Mouse (Mus musculus): ENCODE measurements at regions not wholly inside any gene's neighbourhood (a gene's known extent, or its start where the extent isn't known, plus 50 kb on each side); places are given as distances from the start of the nearest gene placed in this dataset.

DNA sequence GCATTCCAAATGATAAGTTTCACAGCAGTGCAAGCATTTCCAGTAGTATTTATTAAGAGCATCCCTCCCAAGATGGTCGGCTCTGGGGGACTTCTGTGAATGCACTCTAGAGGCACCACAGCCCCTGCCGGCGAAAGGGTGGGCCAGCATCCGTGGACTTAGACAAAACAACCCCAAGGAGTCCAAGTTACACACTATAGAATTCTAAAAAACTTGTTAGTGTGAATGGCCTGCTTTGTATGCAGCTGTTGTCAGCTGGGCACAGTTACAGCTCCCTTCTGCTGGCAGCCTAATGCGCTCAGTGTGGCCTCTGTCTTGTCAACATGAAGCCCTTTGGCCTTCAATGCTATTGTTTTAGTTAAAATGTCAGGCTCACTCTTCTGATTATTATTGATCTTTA is 181.5 kb downstream of the Tle3 start:
- ATAC-seq (ENCODE audit: insufficient read depth) (no peak), DNase-seq (ENCODE audit: low read depth in 3 of 3, low spot score in 3 of 3) (no peak)
- H3K27ac ChIP-seq = no peak overlapping the region
- TF ChIP-seq EP300 (IDR thresholded peaks at IDR 0.05; ENCODE audit: low read depth) (no peak), CTCF (IDR thresholded peaks at IDR 0.05; ENCODE audit: low read depth) (no peak)
- no peak overlapping the region for H3K4me2 ChIP-seq (ENCODE audit: low read depth)
- no peaks in the 10 kb centered on the region for H3K9me3 ChIP-seq (ENCODE audit: control insufficient read depth, low read length)
- H3K36me3 ChIP-seq (replicated peaks; ENCODE audit: control insufficient read depth, insufficient read depth, low read depth) = no peaks in the 10 kb centered on the region
- H3K4me1 ChIP-seq (replicated peaks; ENCODE audit: control insufficient read depth in 2 of 2, insufficient read depth in 2 of 2, low read length in 1 of 2) = no peaks in the 10 kb centered on the region
- no peaks in the 10 kb centered on the region for H3K27me3 ChIP-seq (ENCODE audit: control insufficient read depth, insufficient read depth, low read length)
- no peak overlapping the region for H3K9ac ChIP-seq (replicated peaks)
- WGBS (ENCODE audit: insufficient replicate concordance) = 80% methylated on average over 5 of the region's 5 CpGs
- H3K4me3 ChIP-seq (ENCODE audit: insufficient read depth in 1 of 2, low read depth in 2 of 2, low read length in 2 of 2) = no peak overlapping the region

DNA sequence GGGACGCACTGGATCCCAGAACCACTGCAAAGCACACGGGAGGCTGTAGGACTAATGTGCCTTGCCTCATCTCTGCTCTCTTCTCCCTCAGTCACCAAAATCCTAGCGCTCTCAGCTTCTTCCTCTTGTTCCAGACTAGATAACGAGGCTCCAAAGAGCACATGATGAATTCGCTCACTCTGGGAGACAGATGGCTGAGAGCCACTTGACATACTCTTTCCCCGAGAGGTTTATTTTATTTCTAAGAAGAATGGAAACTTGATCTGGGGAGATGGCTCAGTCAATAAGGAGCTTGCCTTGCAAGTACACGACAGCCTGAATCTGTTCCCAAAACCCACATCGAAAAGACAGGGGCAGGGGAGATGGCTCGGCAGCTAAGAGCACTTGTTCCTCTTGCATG is 179.2 kb downstream of the Tle3 start:
- DNase-seq (ENCODE audit: low read depth in 3 of 3, low spot score in 3 of 3) (no peak), ATAC-seq (ENCODE audit: insufficient read depth) (no peak)
- Histone ChIP-seq H3K27me3 (ENCODE audit: control insufficient read depth, insufficient read depth, low read length) (no peaks in the 10 kb centered on the region), H3K9ac (replicated peaks) (no peak overlapping the region), H3K9me3 (ENCODE audit: control insufficient read depth, low read length) (no peaks in the 10 kb centered on the region), H3K4me1 (replicated peaks; ENCODE audit: control insufficient read depth in 2 of 2, insufficient read depth in 2 of 2, low read length in 1 of 2) (no peaks in the 10 kb centered on the region), H3K27ac (no peak overlapping the region), H3K4me3 (ENCODE audit: insufficient read depth in 1 of 2, low read depth in 2 of 2, low read length in 2 of 2) (no peak overlapping the region), H3K4me2 (ENCODE audit: low read depth) (no peak overlapping the region), H3K36me3 (replicated peaks; ENCODE audit: control insufficient read depth, insufficient read depth, low read depth) (no peaks in the 10 kb centered on the region)
- TF ChIP-seq EP300 (IDR thresholded peaks at IDR 0.05; ENCODE audit: low read depth) (no peak), CTCF (IDR thresholded peaks at IDR 0.05; ENCODE audit: low read depth) (no peak)
- WGBS (ENCODE audit: insufficient replicate concordance) = 57% methylated on average over 9 of the region's 9 CpGs

DNA sequence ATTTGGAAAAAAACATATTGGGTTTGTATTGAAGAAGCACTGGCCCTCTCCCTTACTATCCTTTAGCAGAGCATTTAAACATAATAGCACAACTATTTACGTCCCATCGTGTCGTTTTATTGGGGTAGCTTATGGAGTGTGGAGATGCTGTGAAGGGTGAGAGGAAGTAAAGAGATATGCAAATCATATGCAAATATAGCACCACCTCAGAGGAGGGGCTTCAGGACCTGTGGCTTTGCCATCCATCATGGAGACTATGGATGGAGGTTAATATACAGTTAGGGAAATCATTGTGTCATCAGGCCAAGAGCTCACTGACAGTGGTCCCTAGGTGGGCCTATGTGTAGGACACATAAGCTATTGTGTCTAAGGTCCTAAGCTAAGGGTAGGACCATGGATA is 178.2 kb downstream of the Tle3 start:
- 60% methylated on average over 3 of the region's 3 CpGs for WGBS (ENCODE audit: insufficient replicate concordance)
- ATAC-seq (ENCODE audit: insufficient read depth) = no peak
- no peaks in the 10 kb centered on the region for H3K4me1 ChIP-seq (replicated peaks; ENCODE audit: control insufficient read depth in 2 of 2, insufficient read depth in 2 of 2, low read length in 1 of 2)

DNA sequence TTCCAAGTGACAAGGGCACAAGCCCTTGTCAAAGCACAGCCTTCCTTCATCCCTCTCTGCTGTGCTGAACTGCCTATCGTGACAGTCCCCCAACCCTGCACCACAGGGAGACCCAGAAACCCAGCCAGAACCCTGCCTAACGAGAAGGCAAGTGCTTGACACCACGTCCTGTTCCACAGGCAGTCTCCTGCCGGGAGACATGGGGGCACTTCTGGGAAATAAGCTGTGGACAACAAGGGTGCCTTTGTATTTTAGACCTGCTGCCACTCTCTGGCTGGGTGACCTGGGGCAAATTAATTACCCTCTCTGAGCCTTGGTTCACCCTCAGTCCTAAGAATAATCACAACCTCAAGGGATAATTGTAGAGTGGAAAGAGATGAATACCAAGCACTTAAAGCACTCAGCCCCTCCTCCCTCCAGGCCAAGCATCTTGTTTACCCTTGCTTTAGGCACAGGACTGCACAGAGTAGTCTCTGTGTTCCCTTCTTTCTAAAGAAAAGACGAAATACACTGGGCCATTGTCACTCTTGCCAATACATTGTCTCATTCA is 177.6 kb downstream of the Tle3 start:
- Histone ChIP-seq H3K36me3 (replicated peaks; ENCODE audit: control insufficient read depth, insufficient read depth, low read depth) (no peaks in the 10 kb centered on the region), H3K4me1 (replicated peaks; ENCODE audit: control insufficient read depth in 2 of 2, insufficient read depth in 2 of 2, low read length in 1 of 2) (no peaks in the 10 kb centered on the region), H3K4me3 (ENCODE audit: insufficient read depth in 1 of 2, low read depth in 2 of 2, low read length in 2 of 2) (no peak overlapping the region), H3K27me3 (ENCODE audit: control insufficient read depth, insufficient read depth, low read length) (no peaks in the 10 kb centered on the region), H3K9me3 (ENCODE audit: control insufficient read depth, low read length) (no peaks in the 10 kb centered on the region), H3K4me2 (ENCODE audit: low read depth) (no peak overlapping the region), H3K27ac (no peak overlapping the region), H3K9ac (replicated peaks) (no peak overlapping the region)
- DNase-seq (ENCODE audit: low read depth in 3 of 3, low spot score in 3 of 3) (no peak), ATAC-seq (ENCODE audit: insufficient read depth) (no peak)
- TF ChIP-seq CTCF (IDR thresholded peaks at IDR 0.05; ENCODE audit: low read depth) = no peak
- WGBS (ENCODE audit: insufficient replicate concordance) = 36% methylated on average over 5 of the region's 5 CpGs

More for the DNA sequence above, 178.2 kb downstream of the Tle3 start:
- no peak for DNase-seq (ENCODE audit: low read depth in 3 of 3, low spot score in 3 of 3)
- Histone ChIP-seq H3K27ac (no peak overlapping the region), H3K27me3 (ENCODE audit: control insufficient read depth, insufficient read depth, low read length) (no peaks in the 10 kb centered on the region), H3K9me3 (ENCODE audit: control insufficient read depth, low read length) (no peaks in the 10 kb centered on the region), H3K36me3 (replicated peaks; ENCODE audit: control insufficient read depth, insufficient read depth, low read depth) (no peaks in the 10 kb centered on the region), H3K4me3 (ENCODE audit: insufficient read depth in 1 of 2, low read depth in 2 of 2, low read length in 2 of 2) (no peak overlapping the region), H3K4me2 (ENCODE audit: low read depth) (no peak overlapping the region), H3K9ac (replicated peaks) (no peak overlapping the region)
- TF ChIP-seq CTCF (IDR thresholded peaks at IDR 0.05; ENCODE audit: low read depth) (no peak), EP300 (IDR thresholded peaks at IDR 0.05; ENCODE audit: low read depth) (no peak)

DNA sequence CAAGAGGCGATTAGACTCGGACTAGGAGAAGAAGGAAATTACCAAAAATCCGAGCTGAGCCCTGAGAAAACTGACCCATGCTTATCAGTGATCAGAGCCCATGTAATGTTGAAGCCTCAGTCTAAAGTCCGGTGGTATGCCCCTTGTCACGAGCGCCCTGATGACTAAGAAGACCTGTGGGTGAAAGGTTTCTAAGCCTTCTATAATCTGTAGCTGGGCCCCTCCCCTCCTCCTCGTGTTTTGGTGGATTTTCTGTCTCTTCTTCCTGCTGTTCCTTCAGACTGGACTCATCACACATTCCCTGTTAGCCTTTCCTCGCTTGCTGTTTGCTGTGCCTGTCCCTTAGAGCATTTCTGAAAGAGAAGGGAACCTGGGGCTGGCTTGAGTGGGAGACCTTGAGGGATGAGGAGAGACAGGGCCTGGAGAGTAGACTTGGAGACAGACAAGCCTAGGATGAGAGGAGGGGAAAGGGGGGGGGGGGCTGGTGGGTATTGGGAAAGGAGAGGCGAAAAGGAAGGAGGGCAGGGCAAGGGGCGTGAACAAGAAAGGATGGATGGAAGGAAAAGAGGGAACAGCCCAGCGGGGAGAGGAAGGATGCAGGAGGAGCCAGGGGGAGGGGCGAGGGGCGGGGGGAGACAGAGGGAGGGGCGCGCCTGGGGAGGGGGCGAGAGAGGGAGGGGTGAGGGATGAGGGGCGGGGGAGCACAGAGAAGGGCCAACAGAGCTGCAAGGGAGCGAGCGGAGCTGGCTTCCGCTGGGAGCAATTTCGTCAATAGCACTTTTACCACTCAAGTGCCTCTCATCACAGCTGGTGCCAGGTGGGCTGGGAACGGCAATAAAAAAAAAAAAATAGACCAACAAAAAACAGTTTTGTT is 165.4 kb downstream of the Tle3 start:
- H3K9ac ChIP-seq (replicated peaks) = no peak overlapping the region
- no peak overlapping the region for H3K4me2 ChIP-seq (ENCODE audit: low read depth)
- no peak overlapping the region for H3K27ac ChIP-seq
- TF ChIP-seq EP300 (IDR thresholded peaks at IDR 0.05; ENCODE audit: low read depth) = no peak
- no peak for TF ChIP-seq CTCF (IDR thresholded peaks at IDR 0.05; ENCODE audit: low read depth)
- no peak for DNase-seq (ENCODE audit: low read depth in 3 of 3, low spot score in 3 of 3)
- H3K4me1 ChIP-seq (replicated peaks; ENCODE audit: control insufficient read depth in 2 of 2, insufficient read depth in 2 of 2, low read length in 1 of 2) = no peaks in the 10 kb centered on the region
- H3K27me3 ChIP-seq (ENCODE audit: control insufficient read depth, insufficient read depth, low read length) = no peaks in the 10 kb centered on the region
- no peak overlapping the region for H3K4me3 ChIP-seq (ENCODE audit: insufficient read depth in 1 of 2, low read depth in 2 of 2, low read length in 2 of 2)
- no peaks in the 10 kb centered on the region for H3K9me3 ChIP-seq (ENCODE audit: control insufficient read depth, low read length)
- no peak for ATAC-seq (ENCODE audit: insufficient read depth)
- 19% methylated on average over 18 of the region's 22 CpGs for WGBS (ENCODE audit: insufficient replicate concordance)
- no peaks in the 10 kb centered on the region for H3K36me3 ChIP-seq (replicated peaks; ENCODE audit: control insufficient read depth, insufficient read depth, low read depth)
